Mouse (Mus musculus) activated CD4-positive, CD25-positive, alpha-beta regulatory T cell (primary cell): ENCODE results near the gene Slc39a1. TPM values are rescaled to one million over a fixed set of nuclear protein-coding genes. Genes with fewer than 3 reads are reported as not detected.

Source experiments
- polyA plus RNA-seq, 2 experiments: library from polyadenylated mRNA; unstranded; fragments of 100-300 nt; shearing (Covaris generic); gene quantifications; one replicate each; pipeline ENCODE4 v1.2.1; 2017

Slc39a1 gene
- 1 to 10 TPM; 3.1 to 3.9 TPM for polyA plus RNA-seq

GRCm38 (mm10) chr3:90247960-90248745 lies at the start of gene Slc39a1:
TSS of gene Slc39a1 (plus strand) at chr3:90248172.

GRCm38 (mm10) chr3:90213377-90213866 lies 34.5 kb upstream of the Slc39a1 start, which contains the start of the genes Rps27 and Rab13:
TSS of gene Rps27 (minus strand) at chr3:90213651.
TSS of gene Rab13 (plus strand) at chr3:90213695.

GRCm38 (mm10) chr3:90231507-90232333 lies 16.3 kb upstream of the Slc39a1 start, which contains the start of gene Jtb:
TSS of gene Jtb (plus strand) at chr3:90231597.

GRCm38 (mm10) chr3:90242984-90243775 lies 4.8 kb upstream of the Slc39a1 start, which contains the start of gene Creb3l4:
TSS of gene Creb3l4 (minus strand) at chr3:90243512.

GRCm38 (mm10) chr3:90253653-90254418 lies 5.9 kb downstream of the Slc39a1 start, which contains the start of gene Crtc2:
TSS of gene Crtc2 (plus strand) at chr3:90254163.

GRCm38 (mm10) chr3:90265034-90265931 lies 17.3 kb downstream of the Slc39a1 start, which contains the start of gene Dennd4b:
TSS of gene Dennd4b (plus strand) at chr3:90265185.

GRCm38 (mm10) chr3:90292345-90293275 lies 44.6 kb downstream of the Slc39a1 start, which contains the start of gene Gatad2b:
TSS of gene Gatad2b (plus strand) at chr3:90293178.

Other genes with a start within 250 kb of the Slc39a1 start
- gene Hax1, start 249.4 kb upstream of the Slc39a1 start, polyA plus RNA-seq, result 10 to 100 TPM; 77.1 to 81.7 TPM
- gene 4933434E20Rik, start 196.5 kb upstream of the Slc39a1 start, polyA plus RNA-seq, result 100 to 1,000 TPM; 124 to 127 TPM
- 100 to 1,000 TPM; 164 to 179 TPM for gene Ubap2l, start 195.5 kb upstream of the Slc39a1 start, polyA plus RNA-seq
- gene Tpm3, start 175.5 kb upstream of the Slc39a1 start, polyA plus RNA-seq, result 100 to 1,000 TPM; 969 to 974 TPM
- gene Nup210l, start 144.0 kb upstream of the Slc39a1 start, polyA plus RNA-seq, result under 1 TPM; 0.23 to 0.26 TPM
- gene Rps27, start 34.5 kb upstream of the Slc39a1 start, polyA plus RNA-seq, result 1,000 to 10,000 TPM; 1,234 to 2,547 TPM
- under 1 TPM in 1 of 2 experiments, not detected in 1; 0.28 TPM for gene Rab13, start 34.5 kb upstream of the Slc39a1 start, polyA plus RNA-seq
- 100 to 1,000 TPM; 132 to 181 TPM for gene Jtb, start 16.6 kb upstream of the Slc39a1 start, polyA plus RNA-seq
- not detected for gene Creb3l4, start 4.7 kb upstream of the Slc39a1 start, polyA plus RNA-seq
- gene Crtc2, start 6.0 kb downstream of the Slc39a1 start, polyA plus RNA-seq, result 10 to 100 TPM; 84.5 to 85.4 TPM
- 10 to 100 TPM; 22.4 to 43.4 TPM for gene Dennd4b, start 17.0 kb downstream of the Slc39a1 start, polyA plus RNA-seq
- gene Gatad2b, start 45.0 kb downstream of the Slc39a1 start, polyA plus RNA-seq, result 10 to 100 TPM in 1 of 2 experiments, 1 to 10 TPM in 1; 9.1 to 13.3 TPM
- under 1 TPM in 1 of 2 experiments, not detected in 1; 0.64 TPM for gene Slc27a3, start 141.8 kb downstream of the Slc39a1 start, polyA plus RNA-seq
- gene Ints3, start 185.4 kb downstream of the Slc39a1 start, polyA plus RNA-seq, result 10 to 100 TPM; 18.3 to 32.8 TPM
- under 1 TPM in 1 of 2 experiments, not detected in 1; 0.43 TPM for gene Npr1, start 217.7 kb downstream of the Slc39a1 start, polyA plus RNA-seq
- gene Ilf2, start 228.0 kb downstream of the Slc39a1 start, polyA plus RNA-seq, result 10 to 100 TPM; 74.7 to 96.6 TPM
- 10 to 100 TPM; 96.3 to 96.9 TPM for gene Snapin, start 242.9 kb downstream of the Slc39a1 start, polyA plus RNA-seq